Mouse (Mus musculus) CH12.LX (cell line): ENCODE data around the gene Mthfd2l. TPM values are rescaled to one million over a fixed set of nuclear protein-coding genes. Genes with fewer than 3 reads are reported as not detected.

Experiments used
- DNase-seq: peaks from one replicate; pipeline ENCODE4 v3.0.0-alpha.2; 2013; ENCODE audit errors: extremely low read depth
- H3K27ac ChIP-seq: 2 replicates; pipeline ENCODE4 v1.5.1; 2012; ENCODE audit warnings: low read depth, mild to moderate bottlenecking, control low read depth, moderate library complexity; ENCODE audit not compliant: insufficient read depth
- H3K27me3 ChIP-seq: replicated peaks from 2 replicates; pipeline ENCODE3; 2012; ENCODE audit warnings: inconsistent platforms
- H3K36me3 ChIP-seq, 2 experiments: replicated peaks in 1 of 2; 2 replicates each; pipeline versions ENCODE3 to v1.6.1; 2012; ENCODE audit warnings: inconsistent platforms in 1 of 2, low read length in 1 of 2, mild to moderate bottlenecking in 1 of 2, mixed read lengths in 1 of 2, moderate library complexity in 1 of 2; ENCODE audit not compliant: control insufficient read depth in 1 of 2, insufficient read depth in 1 of 2
- H3K4me1 ChIP-seq, 2 experiments: 2 replicates each; pipeline ENCODE4 v1.6.1; 2012; ENCODE audit warnings: inconsistent platforms in 1 of 2, moderate library complexity in 1 of 2; ENCODE audit not compliant: insufficient read depth in 2 of 2, control insufficient read depth in 1 of 2
- H3K4me2 ChIP-seq: 2 replicates; pipeline ENCODE4 v1.6.1; 2012; ENCODE audit warnings: low read depth, mild to moderate bottlenecking, control low read depth; ENCODE audit not compliant: poor library complexity, insufficient read depth, severe bottlenecking
- H3K4me3 ChIP-seq, 3 experiments: fragments of 150-350 bp in 1 of 3; sonication (generic) in 1 of 3; replicated peaks in 1 of 3; 2 replicates each; pipeline versions ENCODE3 to v1.5.1; 2011 to 2012; ENCODE audit warnings: low read depth in 2 of 3, low read length in 2 of 3, mild to moderate bottlenecking in 2 of 3, moderate library complexity in 2 of 3, control low read depth in 1 of 3, improper control_type of control experiment in 1 of 3, inconsistent platforms in 1 of 3, mixed read lengths in 1 of 3; ENCODE audit not compliant: poor library complexity in 1 of 3
- H3K79me2 ChIP-seq: replicated peaks from 2 replicates; pipeline ENCODE4 v1.6.1; 2012; ENCODE audit warnings: mild to moderate bottlenecking, moderate library complexity; ENCODE audit not compliant: control insufficient read depth, poor library complexity, insufficient read depth, severe bottlenecking; ENCODE audit errors: extremely low read depth
- H3K9ac ChIP-seq: 2 replicates; pipeline ENCODE4 v1.6.1; 2012; ENCODE audit warnings: low read depth, mild to moderate bottlenecking, control low read depth, moderate library complexity; ENCODE audit not compliant: insufficient read depth
- H3K9me3 ChIP-seq: replicated peaks from 2 replicates; pipeline ENCODE3; 2012; ENCODE audit warnings: low read length, inconsistent platforms, mixed read lengths
- CHD2 ChIP-seq: IDR thresholded peaks from 2 replicates; pipeline ENCODE4 v1.6.1; 2011; ENCODE audit warnings: low read length, improper control_type of control experiment
- ELF1 ChIP-seq: IDR thresholded peaks from 2 replicates; pipeline ENCODE4 v1.6.1; 2014; ENCODE audit warnings: low read depth, mild to moderate bottlenecking, inconsistent platforms, low read length, improper control_type of control experiment
- ETS1 ChIP-seq: conservative IDR thresholded peaks from 2 replicates; pipeline ENCODE4 v1.6.1; 2012; ENCODE audit warnings: low read depth, mild to moderate bottlenecking, inconsistent platforms, low read length, improper control_type of control experiment, moderate library complexity
- HCFC1 ChIP-seq: IDR thresholded peaks from 2 replicates; pipeline ENCODE4 v1.6.1; 2012; ENCODE audit warnings: low read depth, mild to moderate bottlenecking, inconsistent platforms, low read length, improper control_type of control experiment
- JUND ChIP-seq: conservative IDR thresholded peaks from 2 replicates; pipeline ENCODE4 v1.6.1; 2011; ENCODE audit warnings: low read depth, low read length, improper control_type of control experiment
- MAFK ChIP-seq: IDR thresholded peaks from 2 replicates; pipeline ENCODE4 v1.6.1; 2011; ENCODE audit warnings: low read length, improper control_type of control experiment; ENCODE audit not compliant: insufficient replicate concordance
- MAZ ChIP-seq: IDR thresholded peaks from 2 replicates; pipeline ENCODE4 v1.6.1; 2012; ENCODE audit warnings: low read depth, mild to moderate bottlenecking, inconsistent platforms, low read length, improper control_type of control experiment, moderate library complexity
- MYC ChIP-seq: IDR thresholded peaks from 2 replicates; pipeline ENCODE4 v1.6.1; 2011; ENCODE audit warnings: low read depth, mild to moderate bottlenecking, improper control_type of control experiment, low read length
- NRF1 ChIP-seq: IDR thresholded peaks from 2 replicates; pipeline ENCODE4 v1.6.1; 2014; ENCODE audit warnings: low read depth, mild to moderate bottlenecking, inconsistent platforms, low read length, improper control_type of control experiment, moderate library complexity
- PAX5 ChIP-seq: IDR thresholded peaks from 2 replicates; pipeline ENCODE4 v1.6.1; 2012; ENCODE audit warnings: low read length, inconsistent platforms, mixed read lengths
- RAD21 ChIP-seq: IDR thresholded peaks from 2 replicates; pipeline ENCODE4 v1.6.1; 2011; ENCODE audit warnings: low read depth, mild to moderate bottlenecking, low read length, improper control_type of control experiment, moderate library complexity
- RCOR1 ChIP-seq: conservative IDR thresholded peaks from 2 replicates; pipeline ENCODE4 v1.6.1; 2012; ENCODE audit warnings: low read depth, mild to moderate bottlenecking, inconsistent platforms, low read length, improper control_type of control experiment
- SIN3A ChIP-seq: IDR thresholded peaks from 2 replicates; pipeline ENCODE4 v1.6.1; 2012; ENCODE audit warnings: low read length, improper control_type of control experiment, inconsistent platforms
- SMC3 ChIP-seq: IDR thresholded peaks from 2 replicates; pipeline ENCODE4 v1.6.1; 2011; ENCODE audit warnings: low read depth, low read length, improper control_type of control experiment
- UBTF ChIP-seq: IDR thresholded peaks from 2 replicates; pipeline ENCODE4 v1.6.1; 2012; ENCODE audit warnings: low read depth, mild to moderate bottlenecking, inconsistent platforms, low read length, improper control_type of control experiment, moderate library complexity
- ZC3H11A ChIP-seq: IDR thresholded peaks from 2 replicates; pipeline ENCODE4 v1.6.1; 2012; ENCODE audit warnings: low read depth, mild to moderate bottlenecking, inconsistent platforms, low read length, improper control_type of control experiment
- ZKSCAN1 ChIP-seq: IDR thresholded peaks from 2 replicates; pipeline ENCODE4 v1.6.1; 2012; ENCODE audit warnings: low read depth, inconsistent platforms, low read length, improper control_type of control experiment, borderline replicate concordance
- ZNF384 ChIP-seq: IDR thresholded peaks from 2 replicates; pipeline ENCODE4 v1.6.1; 2012; ENCODE audit warnings: low read depth, low read length, improper control_type of control experiment, inconsistent platforms
- dilution Hi-C: fragments of 300-500 bp; cut with MboI; formaldehyde crosslinking; loops from 2 replicates; pipeline ENCODE4 v1.14.3; 2020; ENCODE audit warnings: low sequenced_read_pairs; ENCODE audit not compliant: extremely low pct_unique_long_range_greater_than_20kb, extremely low pct_ligation_motif_present
- in situ Hi-C: fragments of 300-500 bp; cut with MboI; formaldehyde crosslinking; loops from 3 replicates; pipeline ENCODE4 v1.14.3; 2019; ENCODE audit warnings: low sequenced_read_pairs, low pct_ligation_motif_present, low pct_unique_long_range_greater_than_20kb, mixed read lengths
- polyA plus RNA-seq: library from polyadenylated mRNA; unstranded; fragments of >175 nt; gene quantifications from 2 replicates; pipeline ENCODE4 v1.2.1, GENCODE M21; 2012; ENCODE audit warnings: low read depth; ENCODE audit not compliant: insufficient read length
- total RNA-seq, 2 experiments: library from RNA; depleted of rRNA; stranded (reverse); fragments of 300-350 nt in 1 of 2; fragments of >200 nt in 1 of 2; gene quantifications; 2 replicates each; pipeline ENCODE4 v1.2.3; 2012 to 2014

Gene Mthfd2l
- total and polyA plus RNA-seq, 3 experiments: 1.2 to 5.5 (median 3.7) TPM

- Histone ChIP-seq H3K4me1 (no peaks in the 10 kb centered on the region), H3K9me3 (no peaks in the 10 kb centered on the region), H3K36me3 (no peaks in the 10 kb centered on the region), H3K4me3 (no peak overlapping the region), H3K27me3 (no peaks in the 10 kb centered on the region), H3K79me2 (no peaks in the 10 kb centered on the region), H3K9ac (no peak overlapping the region), H3K27ac (no peak overlapping the region), H3K4me2 (no peak overlapping the region)
- dilution Hi-C loops: no loop called here
- in situ Hi-C loops: no loop called here
- DNase-seq: no peak
- TF ChIP-seq MAZ: no peak
- TF ChIP-seq JUND: no peak
Measured at GRCm38 (mm10) chr5:90988149-90988548, 57.2 kb downstream of the Mthfd2l start.

- no peak for DNase-seq
- H3K9me3 ChIP-seq: no peaks in the 10 kb centered on the region
- H3K79me2 ChIP-seq: no peaks in the 10 kb centered on the region
- no peaks in the 10 kb centered on the region for H3K27me3 ChIP-seq
- in situ Hi-C loops (no loop called here), dilution Hi-C loops (no loop called here)
- no peak overlapping the region for H3K4me2 ChIP-seq
- H3K36me3 ChIP-seq: no peaks in the 10 kb centered on the region
- H3K4me1 ChIP-seq: no peaks in the 10 kb centered on the region
- no peak overlapping the region for H3K9ac ChIP-seq
- no peak overlapping the region for H3K27ac ChIP-seq
- H3K4me3 ChIP-seq: no peak overlapping the region
- TF ChIP-seq ETS1 (no peak), RAD21 (no peak), HCFC1 (no peak), PAX5 (no peak), CHD2 (no peak), ELF1 (no peak), MYC (no peak), MAFK (no peak), ZC3H11A (no peak), RCOR1 (no peak), NRF1 (no peak), SMC3 (no peak), ZKSCAN1 (no peak), SIN3A (no peak), UBTF (no peak), ZNF384 (no peak), MAZ (no peak)
- TF ChIP-seq, all 38 proteins: peak for 0
Measured at GRCm38 (mm10) chr5:90988592-90988991, 57.7 kb downstream of the Mthfd2l start.
